Mouse (Mus musculus): Measurements from ENCODE around the gene Lrch3. TPM values are rescaled to one million over a fixed set of nuclear protein-coding genes. Genes with fewer than 3 reads are reported as not detected.
"Not testable (repeated sequence)": the region's sequence is repeated elsewhere in the genome, so short reads cannot be mapped to it uniquely, and the experiment has no call there.

Gene Lrch3
- total and polyA plus RNA-seq, 3 experiments: 9.9 to 77.1 (median 33.1) TPM

DNA sequence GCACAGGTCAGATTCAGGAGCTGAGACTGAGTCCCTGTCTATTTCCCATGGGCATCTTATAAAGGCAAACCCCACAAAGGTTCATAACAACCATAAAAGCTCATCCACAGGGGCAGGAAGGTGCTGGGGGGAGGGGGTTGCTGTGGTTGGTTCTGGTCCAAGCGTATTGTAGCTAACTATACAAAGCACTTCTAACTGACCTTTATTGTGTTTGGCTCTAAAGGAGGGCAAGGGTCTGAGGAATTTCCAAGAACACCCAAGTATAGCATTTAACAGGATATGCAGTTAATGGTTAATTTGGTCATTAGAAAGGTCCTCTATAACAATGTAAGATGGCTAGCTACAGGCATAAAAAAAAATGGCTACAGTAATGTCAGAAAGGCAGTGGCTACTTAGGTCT, 128.8 kb downstream of the Lrch3 start:
- no peak for DNase-seq (ENCODE audit: low spot score)
- TF ChIP-seq POLR2AphosphoS5 (IDR thresholded peaks at IDR 0.05; ENCODE audit: insufficient replicate concordance, low read depth, low read length): no peak
- TF ChIP-seq GATA2 (IDR thresholded peaks at IDR 0.05; ENCODE audit: borderline replicate concordance, low read depth, low read length): no peak
- no peak for TF ChIP-seq TAL1 (conservative IDR thresholded peaks at IDR 0.05; ENCODE audit: low read depth, low read length)
- TF ChIP-seq CTCF (IDR thresholded peaks at IDR 0.05; ENCODE audit: low read depth, low read length): no peak
- no peak for TF ChIP-seq GATA1 (IDR thresholded peaks at IDR 0.05; ENCODE audit: borderline replicate concordance, low read length)
- Histone ChIP-seq H3K9me3 (replicated peaks) (no peaks in the 10 kb centered on the region), H3K4me1 (ENCODE audit: insufficient read depth, low read depth, low read length) (peaks cover 7% of the 10 kb centered on the region), H3K36me3 (replicated peaks) (no peaks in the 10 kb centered on the region), H3K27me3 (ENCODE audit: insufficient read depth, low read length) (peaks cover 2% of the 10 kb centered on the region), H3K4me3 (ENCODE audit: low read depth, low read length) (no peak overlapping the region)
- ATAC-seq (ENCODE audit: extremely low read depth, insufficient number of reproducible peaks, low FRiP score, poor library complexity, severe bottlenecking): no peak

- no peaks in the 10 kb centered on the region for H3K9me3 ChIP-seq (replicated peaks)
- H3K27me3 ChIP-seq (ENCODE audit: insufficient read depth, low read length): peaks cover 5% of the 10 kb centered on the region
- ATAC-seq (ENCODE audit: extremely low read depth, insufficient number of reproducible peaks, low FRiP score, poor library complexity, severe bottlenecking) (peak; percentile 28; the same call in 1 of the 2 replicates), DNase-seq (ENCODE audit: low spot score) (no peak)
- peak overlapping the region; percentile 46; the same call in 1 of the 2 replicates for H3K4me3 ChIP-seq (ENCODE audit: low read depth, low read length)
- H3K36me3 ChIP-seq (replicated peaks): no peaks in the 10 kb centered on the region
- peaks cover 7% of the 10 kb centered on the region for H3K4me1 ChIP-seq (ENCODE audit: insufficient read depth, low read depth, low read length)
- TF ChIP-seq TAL1 (conservative IDR thresholded peaks at IDR 0.05; ENCODE audit: low read depth, low read length): no peak
Observed at GRCm38 (mm10) chr16:33043268-33043667, 129.4 kb downstream of the Lrch3 start.

- Histone ChIP-seq H3K9me3 (replicated peaks) (no peaks in the 10 kb centered on the region), H3K36me3 (replicated peaks) (no peaks in the 10 kb centered on the region), H3K27me3 (ENCODE audit: insufficient read depth, low read length) (peaks cover 11% of the 10 kb centered on the region), H3K4me3 (ENCODE audit: low read depth, low read length) (no peak overlapping the region), H3K4me1 (ENCODE audit: insufficient read depth, low read depth, low read length) (peaks cover 8% of the 10 kb centered on the region)
- DNase-seq (ENCODE audit: low spot score) (no peak), ATAC-seq (ENCODE audit: extremely low read depth, insufficient number of reproducible peaks, low FRiP score, poor library complexity, severe bottlenecking) (no peak)
- TF ChIP-seq TAL1 (conservative IDR thresholded peaks at IDR 0.05; ENCODE audit: low read depth, low read length) (no peak), CTCF (IDR thresholded peaks at IDR 0.05; ENCODE audit: low read depth, low read length) (no peak), GATA2 (IDR thresholded peaks at IDR 0.05; ENCODE audit: borderline replicate concordance, low read depth, low read length) (no peak)
Observed at GRCm38 (mm10) chr16:33048004-33048403, 134.1 kb downstream of the Lrch3 start.

DNA sequence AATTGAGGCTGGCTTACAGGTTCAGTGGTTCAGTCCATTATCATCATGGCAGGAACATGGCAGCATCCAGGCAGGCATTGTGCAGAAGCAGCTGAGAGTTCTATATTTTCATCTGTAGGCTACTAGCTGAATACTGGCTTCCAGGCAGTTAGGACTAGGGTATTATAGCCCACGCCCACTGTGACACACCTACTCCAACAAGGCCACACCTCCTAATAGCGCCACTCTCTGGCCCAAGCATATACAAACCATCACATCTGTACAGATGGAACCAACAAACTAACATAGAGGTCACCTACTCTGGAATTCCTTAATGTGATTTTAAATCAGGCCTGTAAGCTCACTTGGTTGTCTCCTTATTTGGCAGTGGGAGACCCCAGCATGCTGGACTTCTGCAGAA, 134.8 kb downstream of the Lrch3 start:
- Histone ChIP-seq H3K9me3 (replicated peaks) (no peaks in the 10 kb centered on the region), H3K36me3 (replicated peaks) (no peaks in the 10 kb centered on the region), H3K4me3 (ENCODE audit: low read depth, low read length) (no peak overlapping the region), H3K27me3 (ENCODE audit: insufficient read depth, low read length) (peaks cover 12% of the 10 kb centered on the region), H3K4me1 (ENCODE audit: insufficient read depth, low read depth, low read length) (peaks cover 6% of the 10 kb centered on the region)
- ATAC-seq (ENCODE audit: extremely low read depth, insufficient number of reproducible peaks, low FRiP score, poor library complexity, severe bottlenecking): no peak
- no peak for DNase-seq (ENCODE audit: low spot score)
- no peak for TF ChIP-seq GATA1 (IDR thresholded peaks at IDR 0.05; ENCODE audit: borderline replicate concordance, low read length)
- no peak for TF ChIP-seq TAL1 (conservative IDR thresholded peaks at IDR 0.05; ENCODE audit: low read depth, low read length)
- no peak for TF ChIP-seq GATA2 (IDR thresholded peaks at IDR 0.05; ENCODE audit: borderline replicate concordance, low read depth, low read length)
- no peak for TF ChIP-seq CTCF (IDR thresholded peaks at IDR 0.05; ENCODE audit: low read depth, low read length)
- TF ChIP-seq POLR2AphosphoS5 (IDR thresholded peaks at IDR 0.05; ENCODE audit: insufficient replicate concordance, low read depth, low read length): no peak

GRCm38 (mm10) chr16:33049809-33050208, 135.9 kb downstream of the Lrch3 start:
- H3K4me1 ChIP-seq (ENCODE audit: insufficient read depth, low read depth, low read length): peaks cover 6% of the 10 kb centered on the region
- no peak for ATAC-seq (ENCODE audit: extremely low read depth, insufficient number of reproducible peaks, low FRiP score, poor library complexity, severe bottlenecking)
- no peak overlapping the region for H3K4me3 ChIP-seq (ENCODE audit: low read depth, low read length)
- H3K36me3 ChIP-seq (replicated peaks): no peaks in the 10 kb centered on the region
- peaks cover 16% of the 10 kb centered on the region for H3K27me3 ChIP-seq (ENCODE audit: insufficient read depth, low read length)
- DNase-seq (ENCODE audit: low spot score): no peak
- TF ChIP-seq CTCF (IDR thresholded peaks at IDR 0.05; ENCODE audit: low read depth, low read length) (no peak), TAL1 (conservative IDR thresholded peaks at IDR 0.05; ENCODE audit: low read depth, low read length) (no peak), POLR2AphosphoS5 (IDR thresholded peaks at IDR 0.05; ENCODE audit: insufficient replicate concordance, low read depth, low read length) (no peak), GATA1 (IDR thresholded peaks at IDR 0.05; ENCODE audit: borderline replicate concordance, low read length) (no peak), GATA2 (IDR thresholded peaks at IDR 0.05; ENCODE audit: borderline replicate concordance, low read depth, low read length) (no peak)
- H3K9me3 ChIP-seq (replicated peaks): no peaks in the 10 kb centered on the region

DNA sequence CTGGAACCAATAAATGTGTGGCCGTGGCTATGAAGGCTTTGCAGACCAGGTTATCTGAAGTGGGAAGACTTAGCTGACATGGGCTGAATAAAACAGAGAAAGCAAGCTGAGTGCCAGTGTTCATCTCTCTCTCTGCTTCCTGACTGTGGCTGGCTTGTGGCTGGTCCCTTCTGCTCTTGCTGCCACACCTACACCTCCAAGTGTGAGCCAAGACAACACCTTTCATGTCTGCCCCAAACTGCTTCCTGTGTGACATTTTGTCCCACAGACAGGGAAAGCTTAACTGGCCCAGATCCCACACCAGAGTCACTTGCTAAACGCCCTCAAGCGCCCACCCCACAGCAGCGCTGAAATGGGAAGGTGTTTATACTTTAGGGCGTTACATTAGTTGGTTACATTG, 139.2 kb downstream of the Lrch3 start:
- no peak for DNase-seq (ENCODE audit: low spot score)
- no peaks in the 10 kb centered on the region for H3K9me3 ChIP-seq (replicated peaks)

DNA sequence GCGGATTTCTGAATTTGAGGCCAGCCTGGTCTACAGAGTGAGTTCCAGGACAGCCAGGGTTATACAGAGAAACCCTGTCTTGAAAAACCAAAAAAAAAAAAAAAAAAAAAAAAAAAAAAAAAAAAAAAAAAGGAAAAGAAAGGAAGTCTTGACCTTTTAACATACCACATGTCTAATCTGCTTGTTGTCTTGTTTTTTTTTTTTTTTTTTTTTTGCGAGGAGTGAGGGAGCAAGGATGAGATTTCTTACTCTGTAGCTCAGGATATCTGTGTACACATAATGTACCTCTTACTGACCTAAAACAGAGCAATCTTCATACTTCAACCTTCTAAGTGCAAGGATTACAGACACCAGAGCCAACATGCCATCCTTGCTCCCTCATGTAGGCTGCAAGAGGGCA, 141.0 kb downstream of the Lrch3 start:
- H3K4me3 ChIP-seq (ENCODE audit: low read depth, low read length); H3K9me3 ChIP-seq (replicated peaks); DNase-seq (ENCODE audit: low spot score); ATAC-seq (ENCODE audit: extremely low read depth, insufficient number of reproducible peaks, low FRiP score, poor library complexity, severe bottlenecking): not testable (repeated sequence)
- Histone ChIP-seq H3K4me1 (ENCODE audit: insufficient read depth, low read depth, low read length) (peaks cover 29% of the 10 kb centered on the region), H3K27me3 (ENCODE audit: insufficient read depth, low read length) (peaks cover 13% of the 10 kb centered on the region), H3K36me3 (replicated peaks) (peaks cover 24% of the 10 kb centered on the region)

More for the DNA sequence above, 139.2 kb downstream of the Lrch3 start:
- ATAC-seq (ENCODE audit: extremely low read depth, insufficient number of reproducible peaks, low FRiP score, poor library complexity, severe bottlenecking): no peak
- peaks cover 12% of the 10 kb centered on the region for H3K4me1 ChIP-seq (ENCODE audit: insufficient read depth, low read depth, low read length)
- H3K36me3 ChIP-seq (replicated peaks): peaks cover 6% of the 10 kb centered on the region
- H3K4me3 ChIP-seq (ENCODE audit: low read depth, low read length): no peak overlapping the region
- peaks cover 15% of the 10 kb centered on the region for H3K27me3 ChIP-seq (ENCODE audit: insufficient read depth, low read length)
- TF ChIP-seq POLR2AphosphoS5 (IDR thresholded peaks at IDR 0.05; ENCODE audit: insufficient replicate concordance, low read depth, low read length): no peak
- TF ChIP-seq TAL1 (conservative IDR thresholded peaks at IDR 0.05; ENCODE audit: low read depth, low read length): no peak
- TF ChIP-seq CTCF (IDR thresholded peaks at IDR 0.05; ENCODE audit: low read depth, low read length): no peak
- TF ChIP-seq GATA2 (IDR thresholded peaks at IDR 0.05; ENCODE audit: borderline replicate concordance, low read depth, low read length): no peak
- TF ChIP-seq GATA1 (IDR thresholded peaks at IDR 0.05; ENCODE audit: borderline replicate concordance, low read length): no peak
